Mouse (Mus musculus): ENCODE data around the gene Eva1a.

The Eva1a gene

DNA sequence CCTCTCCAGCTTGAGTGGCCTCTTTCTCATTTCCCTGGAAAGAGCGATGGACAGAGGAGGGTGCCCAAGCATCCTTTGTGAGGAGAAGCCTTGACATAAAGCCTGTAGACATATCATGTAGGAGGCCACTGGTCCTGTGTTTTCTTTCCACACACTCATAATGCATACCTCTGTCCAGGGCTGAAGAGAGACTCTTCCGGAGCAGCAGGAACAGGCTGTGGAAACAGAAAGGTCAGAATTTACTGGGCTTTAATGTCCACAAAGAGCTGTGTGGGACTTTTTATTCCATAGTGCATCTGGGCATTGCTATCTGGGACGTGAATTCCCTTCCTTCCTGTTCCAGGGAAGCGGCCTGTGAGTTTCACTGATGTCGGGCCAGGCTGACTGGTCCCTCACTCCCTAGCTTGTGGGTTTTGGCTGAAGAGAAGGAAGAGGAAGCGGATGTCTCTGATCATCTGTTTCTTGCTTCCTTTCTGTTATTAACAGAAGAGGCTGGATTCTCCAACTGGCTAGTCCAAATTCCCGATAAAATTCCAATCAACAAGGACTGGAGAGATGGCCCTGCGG, 25.8 kb downstream of the Eva1a start:
- no peak for DNase-seq (ENCODE audit: low spot score in 2 of 2)

DNA sequence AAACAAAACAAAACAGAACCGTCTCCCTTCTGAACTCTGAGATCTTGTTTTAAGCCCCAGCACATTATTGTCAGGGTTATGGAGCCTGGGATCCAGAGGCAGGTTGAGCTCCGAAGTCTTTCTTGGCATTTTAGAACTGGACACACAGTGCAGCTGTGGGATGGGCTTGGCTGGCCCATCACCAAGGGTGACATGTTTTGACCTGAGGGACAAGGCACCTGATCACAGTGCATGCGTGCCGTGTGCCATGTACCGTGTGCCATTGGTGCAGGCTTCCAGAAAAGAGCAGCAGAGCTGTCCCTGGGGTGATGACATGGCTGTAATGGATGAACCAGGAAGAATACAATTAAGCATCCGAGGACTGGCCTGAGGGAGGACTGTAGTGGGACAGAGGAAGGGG, 29.6 kb downstream of the Eva1a start:
- no peak for DNase-seq (ENCODE audit: low spot score in 2 of 2)

DNA sequence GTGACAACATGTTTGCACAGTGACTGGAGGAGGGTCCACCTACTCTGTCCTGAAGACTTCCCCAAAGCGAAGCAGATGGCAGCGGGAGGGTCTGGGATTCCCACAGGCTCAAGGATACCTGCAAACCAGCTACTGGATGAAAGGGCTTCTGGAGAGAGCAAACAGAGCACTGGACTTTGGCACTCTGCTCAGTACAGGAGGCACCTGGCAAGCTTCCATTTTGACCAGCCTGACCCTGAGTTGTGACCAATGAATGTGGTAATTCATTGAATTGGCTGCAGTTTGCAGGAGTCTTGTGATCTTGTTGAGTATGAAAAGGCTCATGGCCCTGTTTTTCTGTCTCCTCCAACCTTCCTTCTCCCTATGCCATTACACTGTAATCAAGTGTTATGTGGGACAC, 32.2 kb downstream of the Eva1a start:
- DNase-seq (ENCODE audit: low spot score in 2 of 2), result peak; percentile 10 to 34

DNA sequence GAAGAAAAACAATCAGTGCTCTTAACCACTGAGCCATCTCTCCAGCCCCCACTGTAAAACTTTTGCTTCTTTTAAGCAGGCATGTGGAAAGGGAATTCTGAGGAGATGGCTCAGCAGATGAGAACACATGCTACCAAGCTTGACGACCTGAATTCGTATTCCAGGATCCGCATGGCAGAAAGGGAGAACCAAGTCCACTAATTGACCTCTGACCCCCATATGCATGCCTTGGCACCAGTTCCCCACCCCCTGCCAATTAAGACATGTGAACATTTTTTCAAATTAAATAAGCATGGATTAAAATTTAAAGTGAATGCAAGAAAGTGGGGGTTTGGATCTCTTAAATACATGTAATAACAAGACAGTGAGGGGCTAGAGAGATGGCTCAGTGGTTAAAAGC, 32.7 kb downstream of the Eva1a start:
- DNase-seq (ENCODE audit: low spot score in 2 of 2), result no peak

DNA sequence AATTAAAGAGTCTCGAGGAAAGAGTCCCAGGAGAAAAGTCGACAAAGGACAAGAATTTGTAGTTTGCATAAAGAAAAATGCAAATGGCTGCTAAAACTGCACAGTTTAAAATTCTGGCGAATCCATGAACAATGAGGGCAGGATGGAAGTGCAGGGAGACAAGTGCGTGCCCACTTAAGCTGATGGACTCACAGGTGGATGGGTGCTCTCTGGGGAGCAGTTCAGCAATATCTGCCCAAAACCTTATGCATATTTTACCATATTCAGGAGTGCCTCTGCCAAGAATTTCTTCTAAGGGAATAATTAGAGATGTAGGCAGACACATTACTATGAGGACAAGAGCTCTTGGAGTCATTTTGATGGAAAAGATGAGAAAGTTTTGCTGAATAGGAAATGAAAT, 35.5 kb downstream of the Eva1a start:
- DNase-seq (ENCODE audit: low spot score in 2 of 2), result no peak

DNA sequence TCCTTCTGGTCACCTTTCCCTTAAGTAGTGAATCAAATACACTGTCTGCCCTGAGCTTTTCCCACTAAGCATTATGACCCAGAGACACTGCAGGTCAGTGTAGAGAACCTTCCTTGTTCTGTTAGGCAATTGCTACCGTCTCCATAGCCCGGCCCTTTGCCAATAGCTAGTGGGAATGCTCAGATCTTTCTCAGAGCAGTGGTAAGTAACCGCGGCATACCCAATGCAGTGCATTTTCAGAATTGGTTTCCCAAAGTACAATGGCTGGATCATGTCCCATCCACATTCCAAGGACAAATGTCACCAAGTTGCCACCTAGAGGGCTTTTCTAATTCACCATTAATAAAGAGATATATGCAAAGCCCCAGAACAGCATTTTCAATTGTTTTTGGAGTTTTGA, 38.0 kb downstream of the Eva1a start:
- no peak for DNase-seq (ENCODE audit: low spot score in 2 of 2)

DNA sequence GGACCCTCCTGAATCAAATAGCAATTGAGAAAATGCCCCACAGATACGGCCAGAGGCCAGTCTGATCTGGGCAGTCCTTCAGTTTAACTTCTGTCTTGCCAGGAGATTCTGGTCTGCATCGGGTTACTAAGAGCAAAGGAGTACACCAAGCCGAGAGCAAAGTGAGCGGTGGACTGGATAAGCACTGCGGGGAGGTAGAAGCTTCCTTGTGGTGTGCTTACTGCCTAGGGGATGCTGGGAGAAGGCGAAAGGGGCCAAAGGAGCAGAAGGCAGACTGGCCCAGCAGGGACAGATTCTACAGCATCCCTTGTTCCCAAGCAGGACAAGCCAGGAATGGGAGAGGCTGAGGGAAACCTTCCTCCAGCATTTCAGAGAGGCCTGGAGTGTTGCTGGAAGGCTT, 42.8 kb downstream of the Eva1a start:
- DNase-seq (ENCODE audit: low spot score in 2 of 2), result no peak

DNA sequence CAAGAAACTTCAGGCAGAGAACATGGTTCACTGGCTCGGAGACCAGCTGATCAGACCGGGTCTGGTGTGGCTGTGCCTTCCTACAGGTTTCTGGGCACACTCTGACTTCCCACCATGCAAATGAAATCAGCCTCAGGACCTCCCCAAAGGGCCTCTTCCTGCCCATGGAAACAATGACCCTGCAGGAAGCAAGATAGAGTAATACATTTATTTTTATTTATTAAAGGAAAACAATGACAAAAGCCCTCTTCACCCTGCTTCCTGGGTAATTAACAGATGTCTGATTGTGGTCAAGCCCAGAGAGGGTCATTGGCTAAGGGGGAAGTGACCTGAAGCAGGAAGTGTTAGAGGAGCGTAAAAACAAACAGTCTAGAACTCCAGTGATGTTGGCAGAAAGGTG, 43.4 kb downstream of the Eva1a start:
- no peak for DNase-seq (ENCODE audit: low spot score in 2 of 2)

DNA sequence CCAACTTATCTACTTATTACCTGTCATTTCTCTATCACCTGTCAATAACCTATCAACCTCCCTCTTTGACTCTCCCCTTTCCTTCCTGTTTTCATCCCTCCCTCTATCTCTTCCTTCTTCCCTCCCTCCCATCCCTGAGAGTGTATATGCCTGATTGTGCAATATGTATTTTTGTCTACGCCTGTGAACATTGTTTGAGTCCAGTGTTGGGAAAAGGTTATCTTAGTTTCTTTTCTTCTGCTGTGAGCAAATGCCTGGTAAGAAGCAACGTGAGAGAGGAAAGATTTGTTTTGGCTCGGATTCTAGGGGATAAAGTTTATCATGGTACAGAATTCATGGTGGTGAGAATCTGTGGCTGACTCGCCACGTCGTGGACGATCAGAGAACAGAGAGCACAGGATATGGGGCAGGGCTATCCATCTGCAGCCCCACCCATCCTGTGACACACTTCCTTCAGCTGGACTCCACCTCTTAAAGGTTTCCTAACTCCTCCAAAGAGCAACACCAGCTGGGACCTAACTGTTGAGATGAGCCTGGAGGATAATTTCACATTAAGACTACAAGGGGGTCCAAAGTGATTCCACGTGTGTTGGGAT, 44.6 kb downstream of the Eva1a start:
- no peak for DNase-seq (ENCODE audit: low spot score in 2 of 2)

DNA sequence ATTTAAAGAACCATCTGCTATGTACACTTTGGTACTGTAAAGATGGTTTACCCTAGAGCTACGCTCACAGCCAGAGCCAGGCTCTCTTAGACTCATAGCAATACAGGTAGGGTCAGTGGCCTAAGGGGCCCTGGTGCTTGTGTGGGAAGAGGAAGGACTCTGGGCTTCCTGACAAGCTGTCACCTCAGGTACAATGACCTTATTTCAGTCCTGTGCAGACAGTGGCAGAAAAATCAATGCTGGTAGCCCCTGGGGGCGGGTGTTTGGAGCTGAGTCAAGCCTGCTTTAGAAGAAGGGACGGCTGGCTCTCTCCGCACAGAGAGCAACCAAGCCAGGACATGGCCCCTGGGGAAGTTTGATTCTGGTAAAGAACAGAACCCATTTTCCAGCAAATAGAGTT, 47.3 kb downstream of the Eva1a start:
- DNase-seq (ENCODE audit: low spot score in 2 of 2), result no peak

DNA sequence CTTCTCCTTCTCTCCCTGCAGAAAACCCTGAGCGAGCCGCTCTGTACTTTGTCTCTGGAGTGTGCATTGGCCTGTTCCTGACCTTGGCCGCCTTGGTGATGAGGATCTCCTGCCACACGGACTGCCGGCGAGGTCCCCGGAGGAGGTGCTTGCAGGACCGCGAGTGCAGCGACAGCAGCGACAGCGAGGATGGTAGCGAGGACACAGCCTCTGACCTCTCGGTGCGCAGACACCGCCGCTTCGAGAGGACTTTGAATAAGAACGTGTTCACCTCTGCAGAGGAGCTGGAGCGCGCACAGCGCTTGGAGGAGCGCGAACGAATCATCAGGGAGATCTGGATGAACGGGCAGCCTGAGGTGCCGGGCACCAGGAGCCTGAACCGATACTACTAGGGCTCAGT, 50.9 kb downstream of the Eva1a start:
- peak in 1 of 2 experiments; percentile 22 for DNase-seq (ENCODE audit: low spot score in 2 of 2)

DNA sequence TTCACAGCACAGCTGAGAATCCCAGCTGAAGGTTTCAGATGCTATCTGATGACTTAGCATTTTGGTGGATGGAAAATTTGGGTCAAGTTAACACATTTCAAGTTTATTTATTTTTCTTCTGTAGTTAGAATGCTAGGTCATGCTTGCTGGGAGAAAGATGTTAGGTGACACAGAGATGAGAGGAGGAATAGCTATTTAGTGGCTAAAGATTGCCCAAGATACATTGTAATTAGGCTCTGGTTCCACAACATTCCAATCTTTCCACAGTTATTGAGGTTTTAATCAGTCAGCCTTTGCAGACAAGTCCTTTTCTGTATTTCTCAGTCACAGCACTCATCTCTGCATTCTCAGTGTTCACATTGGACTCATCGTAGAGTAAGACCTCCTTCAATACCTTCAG, 56.9 kb downstream of the Eva1a start:
- DNase-seq (ENCODE audit: low spot score in 2 of 2), result no peak

DNA sequence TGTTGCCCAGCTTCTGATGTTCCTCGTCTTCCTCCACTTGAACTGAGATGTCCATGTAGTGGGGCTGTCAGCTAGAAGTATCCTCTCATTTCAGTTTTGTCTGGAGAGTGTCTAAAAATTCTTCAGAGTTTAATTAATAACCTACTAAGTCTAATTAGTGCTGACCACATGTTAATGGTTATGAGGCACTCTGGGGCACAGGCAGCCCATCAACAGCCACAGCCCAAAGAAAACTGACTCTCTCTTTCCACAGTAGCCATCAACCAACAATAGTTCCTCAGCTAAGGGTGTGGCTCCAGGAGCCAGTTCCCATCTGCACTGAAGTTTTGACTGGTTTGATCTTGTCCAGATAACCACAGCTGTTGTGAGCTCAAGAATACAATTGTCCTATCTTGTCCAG, 57.6 kb downstream of the Eva1a start:
- no peak for DNase-seq (ENCODE audit: low spot score in 2 of 2)

DNA sequence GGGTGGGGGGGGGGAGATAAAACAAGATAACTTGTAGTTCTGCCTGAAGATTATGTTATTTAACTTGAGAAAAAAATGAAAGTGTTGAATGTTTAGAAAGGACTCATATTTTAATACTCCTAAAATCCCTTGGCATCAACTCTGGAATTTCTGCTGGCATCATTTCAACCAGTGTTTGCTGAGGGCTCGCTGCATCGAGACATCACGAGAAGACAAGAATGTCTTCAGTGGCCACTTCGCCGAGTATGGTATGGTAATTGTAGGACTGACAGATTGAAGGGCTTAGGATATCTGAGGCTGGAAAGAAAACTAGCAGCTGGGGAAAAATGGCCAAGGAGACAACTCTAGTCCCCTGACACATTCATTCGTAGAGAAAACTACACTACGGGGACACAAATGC, 69.6 kb downstream of the Eva1a start:
- no peak for DNase-seq (ENCODE audit: low spot score in 2 of 2)

DNA sequence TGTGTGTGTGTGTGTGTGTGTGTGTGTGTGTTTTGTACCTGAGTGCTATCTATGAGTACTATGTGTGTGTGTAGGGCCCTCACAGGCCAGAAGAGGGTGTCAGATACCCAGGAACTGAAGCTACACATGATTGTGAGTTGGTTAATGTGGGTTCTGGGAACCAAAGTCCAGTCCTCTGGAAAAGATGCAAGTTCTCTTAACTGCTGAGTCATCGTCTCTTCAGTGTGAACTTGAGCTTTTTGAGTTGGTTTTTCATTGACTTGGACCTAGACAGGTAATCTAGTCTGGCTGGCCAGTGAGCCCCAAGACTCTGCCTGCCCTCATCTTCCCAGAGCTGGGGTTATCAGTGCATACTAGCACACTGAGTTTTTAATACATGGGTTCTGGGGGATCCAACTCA, 70.3 kb downstream of the Eva1a start:
- DNase-seq (ENCODE audit: low spot score in 2 of 2), result no peak

DNA sequence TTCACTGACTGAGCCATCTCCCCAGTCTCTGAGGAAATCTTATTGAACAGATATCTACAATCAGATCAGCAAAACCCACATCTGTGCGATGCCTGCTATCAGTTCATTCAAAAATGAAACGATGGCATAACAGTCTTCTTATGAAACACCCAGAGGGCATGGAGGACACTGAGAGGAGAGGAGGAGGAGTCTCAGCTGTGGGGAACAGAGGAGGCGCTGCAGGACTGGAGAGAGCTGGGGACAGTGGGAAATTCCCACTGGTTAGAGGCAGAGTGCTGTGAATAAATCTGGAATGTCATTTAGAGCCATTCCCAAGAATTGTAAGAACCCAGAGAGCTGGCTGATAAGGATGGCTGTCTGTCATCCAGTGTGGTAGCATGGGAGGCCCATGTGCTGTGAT, 70.7 kb downstream of the Eva1a start:
- no peak for DNase-seq (ENCODE audit: low spot score in 2 of 2)

DNA sequence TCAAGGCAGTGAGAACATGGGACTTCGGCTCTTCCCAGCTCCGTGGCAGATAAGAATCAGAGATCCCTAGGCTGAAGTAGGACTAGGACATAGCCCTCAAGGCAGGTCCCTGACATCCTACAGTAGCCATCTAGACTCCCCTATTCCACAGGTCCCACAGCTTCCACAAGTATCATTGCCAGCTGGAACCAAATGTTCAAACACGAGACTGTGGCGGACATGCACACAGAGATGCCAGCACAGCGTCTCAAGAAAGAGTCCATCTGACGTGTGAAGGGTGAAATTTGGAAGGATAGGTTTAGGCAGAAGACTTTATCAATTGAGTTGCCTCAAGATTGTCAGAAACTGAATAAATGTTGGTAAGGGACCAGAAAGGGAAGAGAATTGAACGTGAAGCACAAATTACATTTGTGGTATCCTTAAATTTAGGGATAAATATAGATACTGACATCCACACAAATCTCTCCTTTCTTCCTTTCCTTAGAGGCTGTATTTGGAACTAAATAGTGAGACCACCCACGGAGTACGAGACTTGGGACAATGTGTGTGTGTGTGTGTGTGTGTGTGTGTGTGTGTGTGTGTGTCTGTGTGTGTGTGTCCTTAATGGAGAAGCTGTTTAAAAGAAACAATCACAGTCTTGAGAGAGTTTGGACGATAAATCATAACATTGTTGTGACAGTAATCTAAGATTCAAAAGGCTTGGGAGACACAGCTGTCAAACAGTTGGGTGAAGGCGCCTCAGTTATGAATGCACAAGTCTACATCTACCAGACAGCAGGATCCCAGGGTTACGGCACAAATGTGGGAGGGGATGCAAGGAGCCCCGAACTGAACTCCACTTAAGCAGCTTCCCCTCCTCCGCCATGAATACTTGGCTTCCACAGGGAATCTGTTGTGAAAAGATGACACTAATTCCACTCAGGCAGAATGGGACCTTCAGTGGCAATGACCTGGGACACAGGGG, 71.6 kb downstream of the Eva1a start:
- DNase-seq (ENCODE audit: low spot score in 2 of 2), result no peak

DNA sequence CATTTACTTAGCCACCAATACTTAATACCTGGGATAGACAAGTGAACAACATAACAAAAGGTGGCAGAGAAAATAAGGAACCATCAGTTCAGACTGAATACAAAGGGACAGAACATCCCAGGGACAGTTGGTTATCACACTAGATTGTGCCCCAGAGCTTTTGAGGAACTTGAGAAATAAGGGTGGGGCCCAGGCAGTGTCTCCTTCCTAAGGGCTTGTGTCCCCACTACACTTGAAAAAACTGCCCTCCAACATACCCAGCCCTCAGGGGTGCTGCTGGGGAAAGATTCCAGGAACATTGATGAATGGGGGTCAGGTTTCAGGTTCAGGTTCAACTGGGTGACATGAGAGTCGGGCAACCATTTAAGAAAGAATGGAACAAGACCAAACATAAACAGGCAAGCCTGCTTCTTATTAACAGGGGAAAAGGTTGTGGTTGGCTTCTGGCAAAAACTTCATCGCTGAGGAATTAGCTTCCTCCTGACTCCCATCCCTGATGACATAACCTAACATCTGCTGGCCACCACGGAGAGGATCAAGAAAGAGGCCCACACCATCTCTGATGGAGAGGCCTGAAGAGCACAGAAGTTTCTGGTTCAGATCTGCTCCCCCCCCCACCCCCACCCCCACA, 74.6 kb downstream of the Eva1a start:
- DNase-seq (ENCODE audit: low spot score in 2 of 2), result no peak

DNA sequence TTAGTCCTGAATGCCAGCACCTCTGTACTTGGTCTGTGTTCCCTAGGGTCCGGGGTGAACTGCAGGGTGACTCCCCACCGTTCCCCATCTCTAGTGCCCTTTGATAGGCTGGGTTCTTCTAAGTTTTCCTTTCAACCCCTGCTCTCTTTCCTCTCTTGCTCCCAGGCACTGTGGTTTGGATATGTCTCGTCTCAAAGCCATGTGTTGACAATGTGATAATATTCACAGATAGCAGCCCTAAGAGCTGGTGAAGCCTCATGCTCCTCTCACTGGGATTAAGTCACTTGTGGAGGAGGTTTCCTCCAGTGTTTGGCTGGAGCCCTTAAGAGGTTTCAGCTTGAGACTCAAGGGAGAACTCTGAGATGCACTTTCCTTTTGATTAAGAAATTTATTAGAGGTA, 75.3 kb downstream of the Eva1a start:
- DNase-seq (ENCODE audit: low spot score in 2 of 2), result no peak

DNA sequence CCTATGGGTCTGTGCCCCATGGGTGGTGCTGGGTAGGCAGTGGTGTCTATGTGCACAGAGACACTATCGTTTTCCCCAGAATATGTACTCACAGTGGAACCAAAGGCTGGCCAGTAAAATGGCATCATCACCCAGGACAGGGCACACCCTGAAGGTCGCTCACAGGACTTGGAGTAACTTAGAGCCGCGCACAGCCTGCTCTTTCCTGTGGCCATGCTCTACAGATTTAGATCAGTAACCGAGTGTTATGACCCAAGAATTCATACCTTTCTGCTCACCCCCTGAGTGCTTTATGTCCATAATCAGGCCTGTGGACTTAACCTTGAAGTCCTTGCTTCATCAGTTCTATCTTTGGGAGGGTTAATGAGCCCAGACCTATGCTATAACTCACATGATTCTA, 77.0 kb downstream of the Eva1a start:
- no peak for DNase-seq (ENCODE audit: low spot score in 2 of 2)

DNA sequence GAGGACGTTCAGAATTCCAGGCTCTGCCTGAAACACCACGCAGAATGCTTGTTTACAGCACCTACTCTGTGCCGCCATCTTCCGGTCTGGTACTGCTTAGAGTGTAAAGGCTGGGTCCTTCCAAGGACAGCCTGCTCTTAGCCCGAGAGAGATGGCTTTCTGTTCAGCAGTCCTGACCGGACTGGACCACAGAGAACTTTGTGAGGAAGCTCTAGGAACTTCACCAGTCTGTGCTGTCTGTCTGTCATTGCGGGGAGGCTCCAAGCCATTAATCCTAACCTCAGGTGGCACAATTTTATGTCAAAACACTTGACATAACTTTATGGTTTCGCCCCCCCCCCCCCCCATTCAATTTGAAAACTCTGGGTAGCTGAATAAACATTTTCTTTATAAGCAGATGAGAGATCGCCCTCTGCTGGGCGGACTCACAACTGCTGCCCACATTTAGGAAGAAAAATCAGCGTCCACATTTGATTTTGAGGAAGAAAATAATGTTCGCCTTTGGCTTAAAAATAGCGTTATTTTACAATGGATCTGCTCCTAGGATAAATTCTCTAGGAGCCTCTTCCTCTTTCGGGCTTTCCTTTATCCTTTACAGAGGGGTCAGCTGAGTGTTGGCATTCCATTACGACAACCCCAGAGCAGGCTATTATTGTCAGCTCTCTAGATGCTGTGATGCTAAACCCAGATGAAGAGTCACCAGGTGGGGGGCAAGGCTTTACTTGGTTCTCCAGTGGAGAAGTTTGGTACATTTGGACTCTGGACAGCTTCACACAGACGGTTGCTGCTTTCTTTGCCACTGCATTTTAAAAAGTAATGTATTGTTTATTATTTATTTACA, 78.7 kb downstream of the Eva1a start:
- DNase-seq (ENCODE audit: low spot score in 2 of 2), result peak; percentile 72 to 80

DNA sequence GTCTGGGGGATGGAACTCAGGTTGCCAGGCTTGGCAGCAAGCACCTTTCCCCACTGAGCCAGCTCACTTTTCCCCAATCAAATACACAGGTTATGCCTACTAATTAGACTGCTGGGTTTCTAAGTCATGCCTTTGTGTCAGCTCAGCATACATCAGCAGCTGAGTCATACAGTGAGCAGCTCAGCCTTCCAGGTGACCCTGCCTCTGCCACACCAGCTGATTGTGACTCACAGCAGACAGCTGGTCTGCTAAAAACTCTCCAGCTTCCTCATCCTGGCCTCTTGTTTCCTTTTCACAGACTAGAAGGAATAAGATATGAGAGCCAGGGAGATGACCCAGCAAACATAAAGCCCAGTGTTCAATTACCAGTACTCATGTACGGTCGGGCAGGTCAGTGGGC, 84.3 kb downstream of the Eva1a start:
- DNase-seq (ENCODE audit: low spot score in 2 of 2), result peak; percentile 20 to 21
